Mouse (Mus musculus) thymus, adult 18-20 months (tissue): ENCODE data around the gene Agap1.

Experiments used
- DNase-seq, 2 experiments: peaks; one replicate each; pipeline ENCODE4 v3.0.0; 2022; ENCODE audit warnings: mixed read lengths in 2 of 2

Agap1 gene

DNA sequence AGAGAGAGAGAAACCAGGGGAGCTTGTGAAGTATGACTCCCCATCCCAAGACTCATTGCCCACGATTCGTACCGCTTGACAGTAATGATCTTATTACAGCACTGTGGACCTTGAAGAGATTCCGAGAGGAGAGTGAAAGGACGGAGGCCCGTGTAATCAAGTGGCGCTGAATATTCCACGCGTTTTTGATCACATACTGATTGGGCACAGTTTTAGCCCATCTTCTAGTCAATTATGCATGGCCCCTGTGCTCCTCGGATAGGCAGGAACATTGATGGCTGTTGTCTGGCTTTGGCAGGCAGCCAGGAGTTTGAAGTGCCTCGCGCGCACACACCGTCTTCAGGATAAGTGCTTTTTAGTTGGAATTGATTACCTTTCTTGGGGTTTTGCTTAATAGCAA is 344.1 kb downstream of the Agap1 start:
- DNase-seq: no peak

GRCm38 (mm10) chr1:89801506-89801905 is 346.9 kb downstream of the Agap1 start:
- no peak for DNase-seq

DNA sequence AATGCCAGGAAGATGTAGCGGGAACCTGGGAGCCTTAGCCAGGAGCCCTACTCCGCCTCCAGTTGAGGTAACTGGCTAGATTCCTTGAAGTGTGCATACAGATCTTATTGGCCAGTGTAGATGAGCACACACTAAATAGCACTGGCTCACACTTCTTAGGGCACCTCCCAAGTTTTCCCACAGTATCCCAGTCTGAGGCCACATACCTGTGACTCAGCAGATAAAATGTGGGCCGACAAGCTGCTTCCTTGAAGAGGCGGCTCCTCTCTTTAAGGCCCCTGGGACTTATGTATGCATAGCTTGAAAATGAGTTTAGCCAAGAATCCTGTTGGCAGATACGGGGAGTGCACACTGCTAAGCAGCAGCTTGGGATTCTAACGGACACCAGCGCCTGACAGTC is 350.4 kb downstream of the Agap1 start:
- DNase-seq: no peak

DNA sequence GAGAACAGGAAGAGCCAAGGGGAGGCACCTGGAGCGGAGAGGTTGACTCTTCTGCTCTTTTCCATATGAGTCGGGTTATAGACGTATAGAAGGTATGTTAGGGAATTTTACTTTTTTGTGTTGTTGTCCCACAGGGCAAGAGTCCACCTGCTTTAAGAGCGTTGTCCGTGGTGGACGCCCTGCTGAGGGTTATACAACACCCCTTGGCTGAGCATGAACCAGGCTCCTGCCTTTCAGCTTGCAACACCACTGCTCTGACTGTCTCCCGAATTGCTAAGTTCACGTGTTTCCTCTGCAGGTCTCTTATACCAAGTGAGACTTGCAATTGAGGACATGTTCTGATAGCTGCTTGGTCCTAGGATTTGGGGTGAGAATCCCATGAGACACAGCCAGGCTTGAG is 358.2 kb downstream of the Agap1 start:
- no peak for DNase-seq

DNA sequence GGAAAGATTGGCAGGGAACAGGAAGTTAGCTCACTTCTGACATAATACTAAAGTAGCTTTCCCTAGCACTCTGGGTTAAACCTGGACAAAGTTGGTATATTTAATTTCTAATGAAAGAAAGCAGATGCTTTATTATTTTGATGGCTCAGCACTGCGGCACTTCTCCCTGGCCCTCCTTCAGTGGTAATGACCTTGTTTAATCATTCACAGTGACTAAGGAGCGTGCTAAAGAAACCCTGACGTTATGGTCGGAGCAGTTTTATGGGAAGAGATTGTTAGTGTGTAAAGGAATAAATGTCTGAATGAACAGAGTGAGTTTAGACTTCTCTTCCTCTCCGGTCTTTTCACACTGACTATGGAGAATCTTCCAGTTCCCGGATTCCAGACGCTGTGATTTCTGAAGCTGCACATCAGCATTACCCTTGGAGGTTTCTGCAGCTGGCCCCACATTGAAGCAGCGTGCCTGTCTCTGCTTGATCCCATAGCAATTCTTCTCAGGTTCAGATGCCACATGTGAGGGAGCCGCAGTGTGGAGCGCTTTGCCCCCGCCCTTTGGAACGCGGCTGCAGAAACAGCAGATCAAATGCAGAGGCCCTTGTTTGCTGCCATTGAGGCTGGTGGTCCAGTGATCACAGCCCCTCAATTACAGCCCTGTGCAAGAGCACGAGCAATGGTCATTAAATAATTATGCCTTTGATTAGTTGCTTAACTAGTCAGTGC is 362.0 kb downstream of the Agap1 start:
- DNase-seq: no peak

- no peak for DNase-seq
Measured at GRCm38 (mm10) chr1:89821822-89822221, 367.2 kb downstream of the Agap1 start.

- DNase-seq: no peak
Measured at GRCm38 (mm10) chr1:89822431-89822830, 367.8 kb downstream of the Agap1 start.

GRCm38 (mm10) chr1:89823036-89823435 is 368.4 kb downstream of the Agap1 start:
- DNase-seq: no peak

GRCm38 (mm10) chr1:89827051-89827450 is 372.4 kb downstream of the Agap1 start:
- DNase-seq: no peak

- no peak for DNase-seq
Measured at GRCm38 (mm10) chr1:89831095-89831494, 376.5 kb downstream of the Agap1 start.

DNA sequence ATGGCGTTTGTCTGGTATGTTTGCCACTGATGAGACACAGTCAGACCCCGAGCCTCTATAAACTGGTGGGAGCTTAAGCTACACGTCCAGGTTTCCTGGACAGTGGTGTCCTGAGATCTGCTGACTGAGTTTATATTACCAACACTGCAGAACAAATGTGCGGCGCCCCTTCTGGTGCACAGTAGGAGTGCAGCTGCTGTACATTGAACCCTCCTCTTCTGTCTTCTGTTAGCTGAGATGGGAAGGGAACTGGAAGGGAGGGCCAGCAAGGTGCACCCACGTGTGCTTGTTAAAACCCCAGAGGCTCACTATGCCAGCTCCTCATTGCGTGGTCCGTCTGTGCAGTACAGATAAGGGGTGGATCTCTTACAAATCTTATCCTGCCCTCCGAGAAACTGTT is 389.5 kb downstream of the Agap1 start:
- no peak for DNase-seq

DNA sequence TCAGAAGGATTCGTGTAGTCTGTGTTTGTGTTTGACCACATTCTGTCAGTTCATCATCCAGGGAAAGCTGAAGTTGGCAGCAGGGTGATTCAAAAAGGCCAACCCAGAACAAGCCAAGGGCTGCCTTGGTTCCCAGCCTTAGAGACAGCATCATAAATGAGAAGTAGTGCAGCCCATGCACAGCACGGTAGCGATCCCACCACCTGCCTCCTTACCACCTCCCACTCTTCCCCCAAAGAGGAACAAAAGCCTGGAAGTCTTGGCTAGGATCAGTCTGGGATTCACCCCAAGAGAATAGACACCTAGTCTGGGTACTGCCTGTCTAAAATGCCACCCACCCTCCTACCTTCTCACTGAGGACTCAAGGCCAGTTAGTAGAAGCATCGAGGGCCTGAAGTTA is 390.9 kb downstream of the Agap1 start:
- no peak for DNase-seq

DNA sequence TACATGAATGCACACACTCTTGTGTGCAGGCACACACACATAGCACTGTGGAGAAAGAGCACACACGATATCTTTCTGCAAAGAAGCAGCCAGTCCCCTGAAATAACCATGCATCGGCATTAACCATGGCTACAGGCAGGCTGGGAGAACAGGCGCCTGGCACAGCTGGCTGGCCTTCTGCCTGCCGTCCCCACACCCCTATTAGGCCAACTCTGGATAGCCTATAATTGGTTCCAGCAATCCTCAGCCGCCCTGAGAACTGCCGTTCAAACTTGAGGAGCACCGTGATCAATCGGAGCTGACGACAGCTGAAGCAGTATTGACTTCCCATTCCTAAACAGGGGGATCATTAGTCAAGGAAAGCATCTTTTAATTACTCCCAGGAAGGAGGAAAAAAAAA is 391.5 kb downstream of the Agap1 start:
- DNase-seq: no peak

GRCm38 (mm10) chr1:89848356-89849039 is 393.9 kb downstream of the Agap1 start:
- DNase-seq: no peak

DNA sequence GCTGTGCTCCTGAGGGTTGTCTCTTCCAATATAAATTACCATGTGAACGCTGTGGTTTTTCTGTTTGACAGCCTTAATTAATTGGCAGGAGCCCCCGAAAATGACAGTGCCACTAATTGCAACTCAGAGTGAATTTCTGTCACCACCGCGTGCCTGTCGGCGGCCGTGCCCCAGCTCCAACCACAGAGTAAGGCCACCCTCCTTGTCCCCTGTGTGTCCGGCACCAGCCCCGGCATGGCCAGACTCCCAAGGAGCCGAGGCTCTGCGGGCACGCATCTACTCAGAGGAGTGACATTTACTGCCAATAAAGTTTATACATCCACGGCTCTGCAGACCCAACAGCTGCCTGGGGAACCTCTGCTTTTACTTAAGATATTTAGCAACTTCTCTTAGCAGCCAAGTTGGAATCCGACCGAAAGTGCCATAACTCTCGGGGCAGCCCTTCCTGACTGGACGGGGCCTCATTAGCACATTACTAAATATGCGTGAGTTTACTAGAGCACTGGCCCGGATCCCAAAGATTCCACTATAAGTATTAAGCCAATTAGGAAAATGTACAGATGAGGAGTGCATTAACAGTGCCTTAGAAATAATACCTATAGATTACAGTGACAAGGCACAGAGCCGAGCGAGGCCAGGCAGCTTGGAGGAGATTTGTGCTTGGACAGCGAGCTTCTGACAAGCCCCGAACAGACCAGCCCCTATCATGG is 394.7 kb downstream of the Agap1 start:
- DNase-seq: no peak

DNA sequence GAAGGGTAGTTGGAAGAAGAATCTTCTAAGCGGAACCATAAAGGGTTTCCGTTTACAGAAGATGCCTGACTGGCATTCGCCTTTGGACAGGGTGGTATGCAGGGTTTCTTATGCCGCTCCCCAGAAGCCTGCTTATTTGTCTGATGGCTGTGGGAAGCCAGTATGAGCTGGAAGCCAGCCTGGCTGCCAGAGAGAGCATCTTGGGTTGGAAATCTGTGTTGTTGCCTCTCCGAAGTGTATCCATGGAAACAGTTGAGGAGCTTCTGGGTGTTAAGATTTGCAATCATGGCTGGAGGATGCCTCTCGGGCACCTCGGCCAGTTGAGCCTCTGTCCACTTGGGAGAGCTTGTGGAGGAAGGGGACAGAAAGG is 395.2 kb downstream of the Agap1 start:
- DNase-seq: no peak

GRCm38 (mm10) chr1:89850681-89851414 is 396.2 kb downstream of the Agap1 start:
- no peak for DNase-seq

DNA sequence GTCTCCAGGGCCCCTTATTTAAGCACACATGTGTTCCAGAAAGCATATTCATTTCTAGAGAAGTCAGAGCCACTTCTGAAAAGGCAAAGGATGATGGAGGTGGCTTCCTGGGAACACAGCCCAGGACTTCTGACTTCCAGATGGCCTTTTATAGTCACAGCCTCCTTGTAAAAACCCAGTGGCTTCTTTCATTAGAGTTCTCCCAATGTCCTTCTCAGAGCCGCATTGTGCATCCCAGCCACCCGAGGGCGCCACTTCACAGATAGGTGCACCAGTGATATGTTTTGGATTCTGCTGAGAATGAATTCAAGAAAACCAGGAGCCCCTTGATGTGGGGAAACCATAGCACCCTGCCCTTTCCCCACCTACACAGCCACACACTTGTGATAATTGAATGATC is 404.6 kb downstream of the Agap1 start:
- DNase-seq: no peak

GRCm38 (mm10) chr1:89860017-89860730 is 405.6 kb downstream of the Agap1 start:
- no peak for DNase-seq

DNA sequence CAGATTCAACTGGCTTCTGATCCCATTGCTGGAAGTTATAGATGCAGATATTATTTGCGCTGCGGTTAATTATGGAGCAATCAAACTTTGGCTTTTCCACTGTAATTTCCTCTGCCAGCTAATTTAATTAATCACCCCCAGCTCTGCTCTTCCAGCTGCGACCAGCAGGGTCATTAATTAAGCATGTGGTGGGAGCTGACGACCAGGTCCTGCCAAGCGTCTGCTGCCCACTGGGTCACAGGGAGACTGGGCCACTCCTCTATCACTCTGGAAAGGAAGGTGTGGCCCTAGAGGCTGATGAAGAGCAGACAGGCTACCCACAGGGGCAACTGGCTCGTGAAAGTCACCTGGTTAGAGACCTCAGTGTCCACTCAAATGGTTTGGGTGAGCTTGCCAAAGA is 411.2 kb downstream of the Agap1 start:
- DNase-seq: no peak

GRCm38 (mm10) chr1:89867847-89868246 is 413.2 kb downstream of the Agap1 start:
- DNase-seq: no peak

DNA sequence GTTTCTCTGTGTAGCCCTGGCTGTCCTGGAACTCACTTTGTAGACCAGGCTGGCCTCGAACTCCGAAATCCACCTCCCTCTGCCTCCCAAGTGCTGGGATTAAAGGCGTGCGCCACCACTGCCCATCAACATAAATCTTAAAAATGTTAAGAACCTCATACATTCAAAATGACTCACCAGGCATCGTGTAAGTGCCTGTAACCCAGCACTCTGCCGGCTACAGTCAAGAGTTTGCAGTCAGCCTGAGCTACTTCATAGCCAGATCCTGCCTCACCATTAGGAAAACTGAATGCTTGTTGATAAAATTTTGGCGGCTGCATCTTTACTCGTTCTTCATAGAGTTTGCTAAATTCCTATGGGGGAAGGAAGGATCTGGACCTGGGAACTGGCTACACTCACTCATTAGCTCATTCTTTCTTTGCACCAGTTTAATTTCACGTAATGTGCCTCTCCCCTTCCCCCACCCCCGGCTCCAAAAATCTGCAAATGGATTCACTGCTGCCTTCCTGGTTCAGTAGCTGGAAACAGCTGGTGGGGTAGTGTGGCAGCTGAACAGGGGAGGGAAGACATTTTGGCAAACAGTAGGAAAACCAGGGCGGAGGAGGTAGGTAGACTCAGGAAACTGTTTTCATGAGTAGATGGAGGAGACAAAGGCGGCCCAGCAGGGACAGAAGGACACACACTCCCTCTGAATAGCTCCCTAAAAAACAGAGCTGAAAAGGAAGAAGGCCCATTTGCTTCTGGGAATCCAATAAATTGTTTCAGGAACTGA is 415.7 kb downstream of the Agap1 start:
- no peak for DNase-seq
